Mouse (Mus musculus): ENCODE data around the gene Gm47985. TPM values are rescaled to one million over a fixed set of nuclear protein-coding genes. Genes with fewer than 3 reads are reported as not detected.

Gm47985 gene
- total and polyA plus RNA-seq, 2 experiments from 2014 or later, result 0.23 to 0.42 TPM

- Histone ChIP-seq H3K4me2 (ENCODE audit: low read depth, low read length) (no peak overlapping the region), H3K4me3 (ENCODE audit: low read depth, low read length) (no peak overlapping the region), H3K27ac (ENCODE audit: low read depth) (no peak overlapping the region), H3K36me3 (replicated peaks; ENCODE audit: control insufficient read depth, insufficient read depth, low read length) (no peaks in the 10 kb centered on the region), H3K27me3 (ENCODE audit: control insufficient read depth, insufficient read depth, low read length) (no peaks in the 10 kb centered on the region), H3K4me1 (ENCODE audit: control insufficient read depth, insufficient read depth) (no peaks in the 10 kb centered on the region), H3K9me3 (replicated peaks; ENCODE audit: control insufficient read depth, low read length) (no peaks in the 10 kb centered on the region), H3K9ac (replicated peaks; ENCODE audit: low read depth, low read length) (no peak overlapping the region)
- TF ChIP-seq EP300 (IDR thresholded peaks at IDR 0.05; ENCODE audit: low read depth) (no peak), CTCF (IDR thresholded peaks at IDR 0.05; ENCODE audit: low read depth) (no peak)
- ATAC-seq (ENCODE audit: insufficient read depth, low read depth) (no peak), DNase-seq (ENCODE audit: low spot score) (no peak)
- WGBS, result 78% methylated on average over 2 of the region's 2 CpGs
These were observed 32.5 kb downstream of the Gm47985 start for GRCm38 (mm10) chr1:151214862-151215261.

DNA sequence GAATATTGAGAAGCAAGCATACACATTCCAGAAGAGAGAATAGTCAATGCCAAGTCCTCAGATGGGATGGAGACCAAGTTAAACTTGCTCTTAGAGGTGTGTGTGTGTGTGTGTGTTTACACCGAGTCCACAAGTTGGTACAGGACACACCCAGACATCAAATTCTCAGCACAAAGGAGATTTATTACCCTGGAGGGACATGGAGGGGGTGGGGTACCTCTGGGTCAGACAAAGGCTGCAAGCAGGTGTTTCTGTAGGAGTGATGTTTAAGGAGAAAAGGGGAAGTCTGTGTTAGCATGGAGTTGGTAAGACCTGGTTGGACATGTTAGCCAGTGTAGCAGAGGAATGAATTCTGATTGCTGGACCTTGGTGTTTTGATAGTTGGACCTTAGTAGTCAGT is 33.6 kb downstream of the Gm47985 start:
- Histone ChIP-seq H3K9ac (replicated peaks; ENCODE audit: low read depth, low read length) (no peak overlapping the region), H3K36me3 (replicated peaks; ENCODE audit: control insufficient read depth, insufficient read depth, low read length) (no peaks in the 10 kb centered on the region), H3K4me1 (ENCODE audit: control insufficient read depth, insufficient read depth) (no peaks in the 10 kb centered on the region), H3K27me3 (ENCODE audit: control insufficient read depth, insufficient read depth, low read length) (no peaks in the 10 kb centered on the region), H3K9me3 (replicated peaks; ENCODE audit: control insufficient read depth, low read length) (no peaks in the 10 kb centered on the region), H3K4me2 (ENCODE audit: low read depth, low read length) (no peak overlapping the region), H3K4me3 (ENCODE audit: low read depth, low read length) (no peak overlapping the region), H3K27ac (ENCODE audit: low read depth) (no peak overlapping the region)
- WGBS, result 88% methylated on average over 1 of the region's 1 CpGs
- TF ChIP-seq CTCF (IDR thresholded peaks at IDR 0.05; ENCODE audit: low read depth), result no peak
- no peak for TF ChIP-seq EP300 (IDR thresholded peaks at IDR 0.05; ENCODE audit: low read depth)
- no peak for DNase-seq (ENCODE audit: low spot score)
- ATAC-seq (ENCODE audit: insufficient read depth, low read depth), result no peak

GRCm38 (mm10) chr1:151216417-151216816 is 34.1 kb downstream of the Gm47985 start:
- no peak overlapping the region for H3K4me2 ChIP-seq (ENCODE audit: low read depth, low read length)
- 74% methylated on average over 3 of the region's 3 CpGs for WGBS
- no peak for ATAC-seq (ENCODE audit: insufficient read depth, low read depth)
- no peaks in the 10 kb centered on the region for H3K27me3 ChIP-seq (ENCODE audit: control insufficient read depth, insufficient read depth, low read length)
- no peak for DNase-seq (ENCODE audit: low spot score)
- no peaks in the 10 kb centered on the region for H3K4me1 ChIP-seq (ENCODE audit: control insufficient read depth, insufficient read depth)
- no peak overlapping the region for H3K27ac ChIP-seq (ENCODE audit: low read depth)
- H3K36me3 ChIP-seq (replicated peaks; ENCODE audit: control insufficient read depth, insufficient read depth, low read length), result no peaks in the 10 kb centered on the region
- no peak overlapping the region for H3K9ac ChIP-seq (replicated peaks; ENCODE audit: low read depth, low read length)
- H3K9me3 ChIP-seq (replicated peaks; ENCODE audit: control insufficient read depth, low read length), result no peaks in the 10 kb centered on the region
- TF ChIP-seq EP300 (IDR thresholded peaks at IDR 0.05; ENCODE audit: low read depth), result no peak
- TF ChIP-seq CTCF (IDR thresholded peaks at IDR 0.05; ENCODE audit: low read depth), result no peak
- H3K4me3 ChIP-seq (ENCODE audit: low read depth, low read length), result no peak overlapping the region

DNA sequence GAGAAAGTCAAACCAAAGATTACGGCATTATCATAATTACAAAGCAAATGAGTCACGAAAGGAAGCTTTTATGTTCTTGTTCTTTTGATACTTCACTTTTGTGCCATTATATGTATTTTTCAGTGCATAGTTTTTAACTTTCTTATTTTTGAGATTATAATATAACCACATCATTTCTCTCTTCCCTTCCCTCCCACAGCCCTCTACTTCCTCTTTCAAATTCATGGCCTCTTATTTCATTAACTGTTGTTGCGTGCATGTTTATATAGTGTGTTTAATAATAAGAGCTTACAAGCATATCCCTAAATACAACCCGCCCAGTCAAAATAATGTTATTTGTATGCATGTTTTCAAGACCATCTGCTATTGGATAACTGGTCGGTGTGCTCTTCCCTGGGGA is 36.7 kb downstream of the Gm47985 start:
- no peaks in the 10 kb centered on the region for H3K36me3 ChIP-seq (replicated peaks; ENCODE audit: control insufficient read depth, insufficient read depth, low read length)
- DNase-seq (ENCODE audit: low spot score) (no peak), ATAC-seq (ENCODE audit: insufficient read depth, low read depth) (no peak)
- no peaks in the 10 kb centered on the region for H3K9me3 ChIP-seq (replicated peaks; ENCODE audit: control insufficient read depth, low read length)
- H3K4me1 ChIP-seq (ENCODE audit: control insufficient read depth, insufficient read depth), result no peaks in the 10 kb centered on the region
- no peak overlapping the region for H3K9ac ChIP-seq (replicated peaks; ENCODE audit: low read depth, low read length)
- 97% methylated on average over 5 of the region's 5 CpGs for WGBS
- H3K4me3 ChIP-seq (ENCODE audit: low read depth, low read length), result no peak overlapping the region
- no peaks in the 10 kb centered on the region for H3K27me3 ChIP-seq (ENCODE audit: control insufficient read depth, insufficient read depth, low read length)
- no peak overlapping the region for H3K27ac ChIP-seq (ENCODE audit: low read depth)
- TF ChIP-seq CTCF (IDR thresholded peaks at IDR 0.05; ENCODE audit: low read depth) (no peak), EP300 (IDR thresholded peaks at IDR 0.05; ENCODE audit: low read depth) (no peak)
- H3K4me2 ChIP-seq (ENCODE audit: low read depth, low read length), result no peak overlapping the region

GRCm38 (mm10) chr1:151220098-151220497 is 37.8 kb downstream of the Gm47985 start:
- 77% methylated on average over 7 of the region's 7 CpGs for WGBS
- Histone ChIP-seq H3K9ac (replicated peaks; ENCODE audit: low read depth, low read length) (no peak overlapping the region), H3K27me3 (ENCODE audit: control insufficient read depth, insufficient read depth, low read length) (no peaks in the 10 kb centered on the region), H3K27ac (ENCODE audit: low read depth) (no peak overlapping the region), H3K4me1 (ENCODE audit: control insufficient read depth, insufficient read depth) (no peaks in the 10 kb centered on the region), H3K4me2 (ENCODE audit: low read depth, low read length) (no peak overlapping the region), H3K9me3 (replicated peaks; ENCODE audit: control insufficient read depth, low read length) (no peaks in the 10 kb centered on the region), H3K4me3 (ENCODE audit: low read depth, low read length) (no peak overlapping the region), H3K36me3 (replicated peaks; ENCODE audit: control insufficient read depth, insufficient read depth, low read length) (no peaks in the 10 kb centered on the region)
- no peak for ATAC-seq (ENCODE audit: insufficient read depth, low read depth)
- TF ChIP-seq CTCF (IDR thresholded peaks at IDR 0.05; ENCODE audit: low read depth) (no peak), EP300 (IDR thresholded peaks at IDR 0.05; ENCODE audit: low read depth) (no peak)
- no peak for DNase-seq (ENCODE audit: low spot score)

GRCm38 (mm10) chr1:151222561-151223267 is 40.4 kb downstream of the Gm47985 start:
- no peak for DNase-seq (ENCODE audit: low spot score)
- H3K4me3 ChIP-seq (ENCODE audit: low read depth, low read length), result no peak overlapping the region
- WGBS, result 83% methylated on average over 10 of the region's 10 CpGs

More at GRCm38 (mm10) chr1:151222561-151223267, 40.4 kb downstream of the Gm47985 start:
- Histone ChIP-seq H3K4me1 (ENCODE audit: control insufficient read depth, insufficient read depth) (no peaks in the 10 kb centered on the region), H3K36me3 (replicated peaks; ENCODE audit: control insufficient read depth, insufficient read depth, low read length) (no peaks in the 10 kb centered on the region), H3K9me3 (replicated peaks; ENCODE audit: control insufficient read depth, low read length) (no peaks in the 10 kb centered on the region), H3K9ac (replicated peaks; ENCODE audit: low read depth, low read length) (no peak overlapping the region), H3K27me3 (ENCODE audit: control insufficient read depth, insufficient read depth, low read length) (no peaks in the 10 kb centered on the region), H3K4me2 (ENCODE audit: low read depth, low read length) (no peak overlapping the region), H3K27ac (ENCODE audit: low read depth) (no peak overlapping the region)
- ATAC-seq (ENCODE audit: insufficient read depth, low read depth), result no peak
- TF ChIP-seq EP300 (IDR thresholded peaks at IDR 0.05; ENCODE audit: low read depth), result no peak
